Mouse (Mus musculus) myocyte (in vitro differentiated cells): ENCODE measurements at regions not wholly inside any gene's neighbourhood (a gene's known extent, or its start where the extent isn't known, plus 50 kb on each side); places are given as distances from the start of the nearest gene placed in this dataset.

Source experiments
- MAX ChIP-seq: IDR thresholded peaks from one replicate; pipeline ENCODE4 v1.6.1; 2011; ENCODE audit warnings: low read depth, mild to moderate bottlenecking, control low read depth
- MYOD1 ChIP-seq, 3 experiments: IDR thresholded peaks; one replicate each; pipeline ENCODE4 v1.6.1; 2011; ENCODE audit warnings: control low read depth in 2 of 3, low read depth in 2 of 3, mild to moderate bottlenecking in 2 of 3, moderate library complexity in 1 of 3; ENCODE audit not compliant: insufficient read length in 2 of 3, control insufficient read depth in 1 of 3
- POLR2A ChIP-seq: IDR thresholded peaks from one replicate; pipeline ENCODE4 v1.6.1; 2011; ENCODE audit warnings: low read depth, mild to moderate bottlenecking, control low read depth, moderate library complexity; ENCODE audit not compliant: insufficient read length
- TCF12 ChIP-seq: IDR thresholded peaks from one replicate; pipeline ENCODE4 v1.6.1; 2011; ENCODE audit warnings: mild to moderate bottlenecking, control low read depth; ENCODE audit not compliant: poor library complexity, insufficient read depth, severe bottlenecking
- TCF3 ChIP-seq: IDR thresholded peaks from one replicate; pipeline ENCODE4 v1.6.1; 2011; ENCODE audit warnings: low read depth, control low read depth; ENCODE audit not compliant: insufficient read length

DNA sequence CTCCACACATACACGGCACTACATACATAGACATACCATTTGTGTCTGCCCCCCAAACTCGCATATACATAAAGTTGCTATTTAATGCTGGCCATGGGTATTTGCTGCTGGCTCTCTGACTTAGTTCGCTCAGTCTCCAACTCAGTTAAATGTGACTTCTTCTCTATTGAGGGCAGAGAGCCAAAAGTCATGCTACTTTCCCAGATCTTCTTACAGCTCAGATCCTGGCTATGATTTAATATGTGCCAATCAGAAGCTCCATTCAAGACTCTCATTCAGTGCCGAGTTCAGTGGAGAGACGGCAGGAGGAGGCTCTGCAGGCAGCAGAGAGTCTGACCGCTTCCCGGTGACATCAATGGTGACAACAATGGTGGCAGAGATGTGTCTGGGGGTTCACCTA lies 88.6 kb upstream of the Cops8 start:
- no peak for TF ChIP-seq MYOD1 (IDR thresholded peaks at IDR 0.05; ENCODE audit: control insufficient read depth in 1 of 3, insufficient read length in 2 of 3, low read depth in 2 of 3)
- no peak for TF ChIP-seq MAX
- TF ChIP-seq POLR2A: no peak
- no peak for TF ChIP-seq TCF3
- no peak for TF ChIP-seq TCF12
